Mouse (Mus musculus): ENCODE data around the gene Tex14. TPM values are rescaled to one million over a fixed set of nuclear protein-coding genes. Genes with fewer than 3 reads are reported as not detected.

Tex14 gene
- polyA plus RNA-seq, 1 experiment from 2014 or later, result 0.27 TPM

- no peaks in the 10 kb centered on the region for H3K36me3 ChIP-seq (ENCODE audit: control insufficient read depth, insufficient read depth, low read length)
- no peak overlapping the region for H3K9ac ChIP-seq (ENCODE audit: low read depth, low read length)
- H3K27ac ChIP-seq (ENCODE audit: low read depth, low read length), result no peak overlapping the region
- no peak overlapping the region for H3K4me3 ChIP-seq (ENCODE audit: low read length)
- no peak for ATAC-seq (ENCODE audit: low FRiP score, low TSS enrichment)
- 68% methylated on average over 10 of the region's 10 CpGs for WGBS
- H3K4me2 ChIP-seq (replicated peaks; ENCODE audit: low read depth, low read length), result no peak overlapping the region
- no peaks in the 10 kb centered on the region for H3K9me3 ChIP-seq (ENCODE audit: control insufficient read depth, low read length)
- H3K27me3 ChIP-seq (ENCODE audit: control insufficient read depth, insufficient read depth, low read length), result no peaks in the 10 kb centered on the region
- peaks cover 15% of the 10 kb centered on the region for H3K4me1 ChIP-seq (ENCODE audit: control insufficient read depth, insufficient read depth, low read length)
These were observed 180.0 kb downstream of the Tex14 start for GRCm38 (mm10) chr11:87584711-87585505.

GRCm38 (mm10) chr11:87587211-87587874 is 182.5 kb downstream of the Tex14 start:
- no peak overlapping the region for H3K4me3 ChIP-seq (ENCODE audit: low read length)
- H3K27ac ChIP-seq (ENCODE audit: low read depth, low read length), result no peak overlapping the region
- H3K9me3 ChIP-seq (ENCODE audit: control insufficient read depth, low read length), result no peaks in the 10 kb centered on the region
- ATAC-seq (ENCODE audit: low FRiP score, low TSS enrichment), result no peak
- 87% methylated on average over 5 of the region's 5 CpGs for WGBS
- H3K36me3 ChIP-seq (ENCODE audit: control insufficient read depth, insufficient read depth, low read length), result no peaks in the 10 kb centered on the region
- H3K27me3 ChIP-seq (ENCODE audit: control insufficient read depth, insufficient read depth, low read length), result no peaks in the 10 kb centered on the region
- H3K9ac ChIP-seq (ENCODE audit: low read depth, low read length), result no peak overlapping the region
- H3K4me1 ChIP-seq (ENCODE audit: control insufficient read depth, insufficient read depth, low read length), result peaks cover 24% of the 10 kb centered on the region
- no peak overlapping the region for H3K4me2 ChIP-seq (replicated peaks; ENCODE audit: low read depth, low read length)

- no peak overlapping the region for H3K4me2 ChIP-seq (replicated peaks; ENCODE audit: low read depth, low read length)
- H3K4me1 ChIP-seq (ENCODE audit: control insufficient read depth, insufficient read depth, low read length), result peaks cover 37% of the 10 kb centered on the region
- H3K9me3 ChIP-seq (ENCODE audit: control insufficient read depth, low read length), result no peaks in the 10 kb centered on the region
- H3K36me3 ChIP-seq (ENCODE audit: control insufficient read depth, insufficient read depth, low read length), result peaks cover 4% of the 10 kb centered on the region; the same call in 1 of the 2 replicates
- no peak overlapping the region for H3K27ac ChIP-seq (ENCODE audit: low read depth, low read length)
- H3K27me3 ChIP-seq (ENCODE audit: control insufficient read depth, insufficient read depth, low read length), result no peaks in the 10 kb centered on the region
- H3K4me3 ChIP-seq (ENCODE audit: low read length), result no peak overlapping the region
- no peak overlapping the region for H3K9ac ChIP-seq (ENCODE audit: low read depth, low read length)
- ATAC-seq (ENCODE audit: low FRiP score, low TSS enrichment), result no peak
- 91% methylated on average over 8 of the region's 8 CpGs for WGBS
These were observed 184.7 kb downstream of the Tex14 start for GRCm38 (mm10) chr11:87589605-87590004.

DNA sequence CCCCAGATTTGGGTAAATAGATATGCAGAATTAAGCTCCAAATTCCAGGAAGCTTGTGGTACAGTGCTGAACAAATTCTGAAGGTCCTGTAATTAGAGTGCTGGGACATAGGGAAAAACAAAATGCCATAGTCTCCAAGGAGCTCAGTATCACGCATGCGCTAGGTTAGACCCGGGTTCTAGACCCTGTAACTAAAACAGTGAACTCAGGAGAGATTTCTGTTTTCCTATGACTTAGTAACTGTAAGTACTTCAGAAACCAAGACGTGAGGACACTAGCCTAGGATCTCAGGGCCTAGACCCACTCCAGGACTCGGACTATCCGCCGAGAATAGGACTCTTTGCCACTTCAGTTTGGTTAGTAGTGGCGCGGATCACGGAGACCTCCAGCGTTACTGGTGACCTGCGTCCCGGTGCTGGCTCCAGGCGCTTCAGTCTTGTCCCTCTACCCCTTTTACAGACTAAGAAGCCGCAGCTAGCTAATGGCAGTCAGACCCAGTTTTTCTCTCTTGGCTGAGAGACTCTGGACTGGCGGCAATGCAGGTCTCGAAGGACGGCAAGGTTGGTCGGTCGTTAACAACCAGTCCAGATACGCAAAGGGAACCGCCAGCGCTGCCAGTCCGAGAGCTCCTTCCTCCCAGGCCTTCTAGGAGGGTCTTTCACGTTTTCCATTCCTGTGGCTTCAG is 186.1 kb downstream of the Tex14 start:
- H3K4me2 ChIP-seq (replicated peaks; ENCODE audit: low read depth, low read length), result peak overlapping the region; percentile 79
- H3K27me3 ChIP-seq (ENCODE audit: control insufficient read depth, insufficient read depth, low read length), result no peaks in the 10 kb centered on the region
- no peak for ATAC-seq (ENCODE audit: low FRiP score, low TSS enrichment)
- 1% methylated on average over 25 of the region's 25 CpGs for WGBS
- peak overlapping the region; percentile 93 for H3K9ac ChIP-seq (ENCODE audit: low read depth, low read length)
- H3K36me3 ChIP-seq (ENCODE audit: control insufficient read depth, insufficient read depth, low read length), result peaks cover 4% of the 10 kb centered on the region; the same call in 1 of the 2 replicates
- H3K27ac ChIP-seq (ENCODE audit: low read depth, low read length), result peak overlapping the region; percentile 96
- H3K4me1 ChIP-seq (ENCODE audit: control insufficient read depth, insufficient read depth, low read length), result peaks cover 38% of the 10 kb centered on the region
- peak overlapping the region; percentile 84 for H3K4me3 ChIP-seq (ENCODE audit: low read length)
- no peaks in the 10 kb centered on the region for H3K9me3 ChIP-seq (ENCODE audit: control insufficient read depth, low read length)

DNA sequence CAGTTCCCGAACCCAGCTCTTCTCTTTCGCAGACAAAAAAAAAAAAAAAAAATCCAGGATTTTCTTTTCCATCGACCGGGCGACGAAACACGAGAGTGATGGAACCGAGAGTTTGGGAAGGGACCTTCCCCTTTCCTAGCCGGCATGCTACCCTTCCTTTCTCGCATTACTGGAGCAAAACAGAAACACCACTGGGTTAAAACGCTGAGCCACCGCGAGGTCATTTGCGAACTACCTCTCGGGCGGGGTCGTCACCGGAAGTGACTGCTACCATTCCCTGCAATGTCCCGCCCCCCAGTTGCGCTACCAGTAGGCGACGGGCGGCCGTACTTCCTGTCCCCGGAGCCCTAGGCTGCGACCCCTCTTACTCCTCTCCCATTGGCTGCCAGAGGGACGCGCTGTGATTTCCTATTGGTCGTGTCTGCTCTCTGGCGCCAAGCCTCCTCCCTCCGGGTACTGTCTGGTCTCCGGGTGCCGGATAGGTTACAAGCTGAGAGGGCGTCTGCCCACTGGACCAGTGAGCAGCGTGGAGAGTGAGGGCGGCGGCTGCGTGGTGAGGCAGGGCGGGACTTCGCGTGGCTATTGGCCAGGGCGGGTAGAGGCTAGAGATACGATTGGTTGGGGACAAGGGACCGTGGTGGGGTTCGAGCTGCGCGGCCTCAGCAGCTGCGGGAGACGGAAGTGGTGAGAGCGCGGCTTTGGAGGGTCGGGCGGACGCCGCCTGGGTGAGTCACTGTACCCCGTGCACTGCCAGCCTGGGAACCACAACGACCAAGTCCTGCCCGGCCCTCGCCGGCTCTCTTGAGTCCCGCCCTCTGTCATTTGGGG is 186.9 kb downstream of the Tex14 start, which contains the start of gene Mtmr4:
Gene Mtmr4 (plus strand): TSS at position 637 of the 828 bp plus-strand sequence.
- peak within 1 kb of the TSS; percentile 93 for H3K9ac ChIP-seq (ENCODE audit: low read depth, low read length)
- peak within 1 kb of the TSS; percentile 96 for H3K27ac ChIP-seq (ENCODE audit: low read depth, low read length)
- H3K9me3 ChIP-seq (ENCODE audit: control insufficient read depth, low read length), result no peaks in the 10 kb centered on the region
- ATAC-seq (ENCODE audit: low FRiP score, low TSS enrichment), result peak; percentile 97
- H3K4me3 ChIP-seq (ENCODE audit: low read length), result peak within 1 kb of the TSS; percentile 84
- peaks cover 5% of the 10 kb centered on the region for H3K36me3 ChIP-seq (ENCODE audit: control insufficient read depth, insufficient read depth, low read length)
- under 1% methylated on average over 59 of the region's 61 CpGs for WGBS
- peaks cover 46% of the 10 kb centered on the region for H3K4me1 ChIP-seq (ENCODE audit: control insufficient read depth, insufficient read depth, low read length)
- no peaks in the 10 kb centered on the region for H3K27me3 ChIP-seq (ENCODE audit: control insufficient read depth, insufficient read depth, low read length)
- peak within 1 kb of the TSS; percentile 91 for H3K4me2 ChIP-seq (replicated peaks; ENCODE audit: low read depth, low read length)

GRCm38 (mm10) chr11:87592354-87592695 is 187.5 kb downstream of the Tex14 start:
- WGBS, result under 1% methylated on average over 14 of the region's 15 CpGs
- peaks cover 50% of the 10 kb centered on the region for H3K4me1 ChIP-seq (ENCODE audit: control insufficient read depth, insufficient read depth, low read length)
- peak overlapping the region; percentile 82 for H3K4me3 ChIP-seq (ENCODE audit: low read length)
- no peaks in the 10 kb centered on the region for H3K27me3 ChIP-seq (ENCODE audit: control insufficient read depth, insufficient read depth, low read length)
- no peak for ATAC-seq (ENCODE audit: low FRiP score, low TSS enrichment)
- no peaks in the 10 kb centered on the region for H3K9me3 ChIP-seq (ENCODE audit: control insufficient read depth, low read length)
- H3K4me2 ChIP-seq (replicated peaks; ENCODE audit: low read depth, low read length), result peak overlapping the region; percentile 91
- H3K9ac ChIP-seq (ENCODE audit: low read depth, low read length), result peak overlapping the region; percentile 89
- peak overlapping the region; percentile 94 for H3K27ac ChIP-seq (ENCODE audit: low read depth, low read length)
- peaks cover 11% of the 10 kb centered on the region for H3K36me3 ChIP-seq (ENCODE audit: control insufficient read depth, insufficient read depth, low read length)

GRCm38 (mm10) chr11:87592713-87593598 is 188.1 kb downstream of the Tex14 start:
- Histone ChIP-seq H3K9ac (ENCODE audit: low read depth, low read length) (peak overlapping the region; percentile 89), H3K4me1 (ENCODE audit: control insufficient read depth, insufficient read depth, low read length) (peaks cover 50% of the 10 kb centered on the region), H3K36me3 (ENCODE audit: control insufficient read depth, insufficient read depth, low read length) (peaks cover 17% of the 10 kb centered on the region), H3K27me3 (ENCODE audit: control insufficient read depth, insufficient read depth, low read length) (no peaks in the 10 kb centered on the region), H3K4me3 (ENCODE audit: low read length) (peak overlapping the region; percentile 82), H3K9me3 (ENCODE audit: control insufficient read depth, low read length) (no peaks in the 10 kb centered on the region), H3K4me2 (replicated peaks; ENCODE audit: low read depth, low read length) (peak overlapping the region; percentile 91), H3K27ac (ENCODE audit: low read depth, low read length) (peak overlapping the region; percentile 94)
- ATAC-seq (ENCODE audit: low FRiP score, low TSS enrichment), result no peak
- WGBS, result 35% methylated on average over 13 of the region's 13 CpGs

All from kidney, embryonic 14.5 days (tissue).